Mouse (Mus musculus) liver, embryonic 11.5 days (tissue): ENCODE results near the gene Pik3c2a. TPM values are rescaled to one million over a fixed set of nuclear protein-coding genes. Genes with fewer than 3 reads are reported as not detected.

Experiments used
- ATAC-seq: fragments of 200-750 bp; cut with Nextera tagmentation; replicated peaks from 2 replicates; pipeline ENCODE4 v1.8.0; 2017; ENCODE audit warnings: moderate number of reproducible peaks, mild to moderate bottlenecking, moderate TSS enrichment, moderate library complexity; ENCODE audit not compliant: low FRiP score
- DNase-seq: peaks from one replicate; pipeline ENCODE4 v3.0.0-alpha.2; 2017; ENCODE audit warnings: low spot score
- H3K27ac ChIP-seq: fragments of 300-500 bp; sonication (generic); 2 replicates; pipeline ENCODE4 v1.5.1; 2014; ENCODE audit warnings: mild to moderate bottlenecking, low read depth, low read length, control low read depth
- H3K27me3 ChIP-seq: fragments of 300-500 bp; sonication (generic); replicated peaks from 2 replicates; pipeline ENCODE4 v1.6.1; 2014; ENCODE audit warnings: low read length, mixed read lengths; ENCODE audit not compliant: control insufficient read depth, insufficient read depth
- H3K36me3 ChIP-seq: fragments of 300-500 bp; sonication (generic); 2 replicates; pipeline ENCODE4 v1.6.1; 2014; ENCODE audit warnings: mild to moderate bottlenecking, low read length, moderate library complexity, mixed read lengths; ENCODE audit not compliant: control insufficient read depth, insufficient read depth
- H3K4me1 ChIP-seq: fragments of 300-500 bp; sonication (generic); replicated peaks from 2 replicates; pipeline ENCODE4 v1.6.1; 2014; ENCODE audit warnings: low read length, mixed read lengths; ENCODE audit not compliant: control insufficient read depth, insufficient read depth
- H3K4me2 ChIP-seq: fragments of 300-500 bp; sonication (generic); 2 replicates; pipeline ENCODE4 v1.6.1; 2014; ENCODE audit warnings: mild to moderate bottlenecking, control low read depth, moderate library complexity
- H3K4me3 ChIP-seq: fragments of 300-500 bp; sonication (generic); 2 replicates; pipeline ENCODE4 v1.5.1; 2014; ENCODE audit warnings: low read depth, low read length, control low read depth
- H3K9ac ChIP-seq: fragments of 300-500 bp; sonication (generic); 2 replicates; pipeline ENCODE4 v1.6.1; 2014; ENCODE audit warnings: low read depth, low read length, control low read depth
- H3K9me3 ChIP-seq: fragments of 300-500 bp; sonication (generic); 2 replicates; pipeline ENCODE4 v1.6.1; 2016; ENCODE audit warnings: low read length, inconsistent platforms, mixed read lengths; ENCODE audit not compliant: control insufficient read depth
- WGBS: fragments of 180-500 bp; shearing (Covaris S2); extraction: QIAGEN DNeasy Blood & Tissue Kit; methylation state at CpG from one replicate; pipeline ENCODE4 v1.1.7; 2014; 5-methylcytosine and 5-hydroxymethylcytosine counted together
- polyA plus RNA-seq: library from polyadenylated mRNA; unstranded; fragments of >200 nt; fragmentation: Nextera tagmentation; extraction: Ambion mirVana; gene quantifications from 2 replicates; pipeline ENCODE4 v1.2.1, GENCODE M21; 2014

Pik3c2a gene
- polyA plus RNA-seq, 1 experiment from 2014 or later, result 16.8 TPM

DNA sequence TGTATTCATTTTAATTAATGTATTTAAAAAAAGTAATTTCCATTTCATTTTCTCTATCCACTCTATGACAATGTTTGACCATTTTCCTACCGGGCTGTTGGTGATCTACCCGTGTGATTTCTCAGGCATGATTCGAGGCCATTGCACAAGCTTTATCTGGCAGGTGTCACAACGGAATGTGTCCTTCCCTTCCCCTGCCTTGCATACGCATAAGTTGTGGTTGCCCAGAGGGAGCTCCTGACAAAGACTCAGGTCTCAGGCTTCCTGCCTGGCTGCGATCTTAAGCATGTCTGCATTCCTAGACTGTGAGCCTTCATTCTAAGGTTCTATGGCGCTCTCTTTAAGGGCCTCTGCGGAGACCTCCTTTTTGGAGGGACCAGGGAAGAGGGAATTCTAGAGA, 18.9 kb upstream of the Pik3c2a start:
- H3K27me3 ChIP-seq, result no peaks in the 10 kb centered on the region
- no peaks in the 10 kb centered on the region for H3K4me1 ChIP-seq
- no peaks in the 10 kb centered on the region for H3K36me3 ChIP-seq
- no peaks in the 10 kb centered on the region for H3K9me3 ChIP-seq
- ATAC-seq, result no peak
- no peak overlapping the region for H3K4me3 ChIP-seq
- no peak overlapping the region for H3K4me2 ChIP-seq
- H3K27ac ChIP-seq, result no peak overlapping the region
- no peak for DNase-seq
- WGBS, result 31% methylated on average over 8 of the region's 8 CpGs
- H3K9ac ChIP-seq, result no peak overlapping the region

DNA sequence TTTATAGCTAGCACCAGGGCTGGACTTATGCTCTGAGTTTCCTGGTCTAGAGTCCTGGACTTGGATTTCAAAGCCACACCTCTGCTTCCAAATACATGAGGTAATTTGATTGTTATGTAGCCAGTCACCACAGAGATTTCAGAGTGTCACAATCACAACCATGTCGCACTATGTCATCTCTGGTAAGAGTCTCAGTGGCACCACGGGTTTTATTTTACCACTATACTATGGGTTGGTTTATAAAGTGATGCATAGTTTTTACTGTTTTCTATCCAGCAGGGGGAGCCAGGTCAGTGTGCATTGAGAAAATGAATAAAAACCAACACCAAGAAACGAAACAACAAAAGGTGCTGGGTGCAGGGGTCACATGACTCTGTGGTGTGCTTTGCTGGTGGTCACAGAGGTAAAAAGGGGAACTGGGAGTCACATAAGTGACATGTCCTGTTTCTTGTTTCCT, 15.8 kb upstream of the Pik3c2a start:
- Histone ChIP-seq H3K36me3 (no peaks in the 10 kb centered on the region), H3K9ac (no peak overlapping the region), H3K9me3 (no peaks in the 10 kb centered on the region), H3K4me3 (no peak overlapping the region), H3K4me2 (no peak overlapping the region), H3K27ac (no peak overlapping the region), H3K27me3 (no peaks in the 10 kb centered on the region), H3K4me1 (no peaks in the 10 kb centered on the region)
- DNase-seq, result no peak
- WGBS, result 22% methylated on average over 3 of the region's 3 CpGs
- ATAC-seq, result no peak; the same call in 1 of the 2 replicates

GRCm38 (mm10) chr7:116457391-116457790, 14.1 kb upstream of the Pik3c2a start:
- H3K4me1 ChIP-seq, result no peaks in the 10 kb centered on the region
- no peak for DNase-seq
- no peak overlapping the region for H3K4me3 ChIP-seq
- no peak overlapping the region for H3K9ac ChIP-seq
- WGBS, result 82% methylated on average over 6 of the region's 6 CpGs
- ATAC-seq, result no peak
- H3K36me3 ChIP-seq, result no peaks in the 10 kb centered on the region
- no peak overlapping the region for H3K27ac ChIP-seq
- no peaks in the 10 kb centered on the region for H3K27me3 ChIP-seq
- H3K9me3 ChIP-seq, result no peaks in the 10 kb centered on the region
- no peak overlapping the region for H3K4me2 ChIP-seq

DNA sequence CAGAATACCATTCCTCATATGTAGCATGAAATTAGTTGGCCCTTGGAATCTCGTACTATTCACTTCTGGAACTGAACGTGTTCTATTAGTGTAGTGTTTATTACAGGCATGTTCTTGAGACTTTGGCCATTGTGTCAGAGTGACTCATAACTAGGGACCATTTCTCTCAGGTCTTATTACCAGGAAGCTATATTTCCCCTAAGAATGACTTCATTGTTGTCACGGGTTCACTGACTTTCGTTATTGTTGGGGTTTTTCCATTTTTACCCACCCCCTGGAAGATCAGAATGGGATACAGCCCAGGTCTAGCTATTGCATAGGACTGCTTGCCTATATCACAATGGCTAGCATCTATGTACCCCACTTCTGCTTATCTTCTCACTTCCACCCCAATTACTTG, 13.7 kb upstream of the Pik3c2a start:
- Histone ChIP-seq H3K27me3 (no peaks in the 10 kb centered on the region), H3K27ac (no peak overlapping the region), H3K36me3 (no peaks in the 10 kb centered on the region), H3K4me3 (no peak overlapping the region), H3K9ac (no peak overlapping the region), H3K4me2 (no peak overlapping the region), H3K4me1 (no peaks in the 10 kb centered on the region), H3K9me3 (no peaks in the 10 kb centered on the region)
- no peak for ATAC-seq
- DNase-seq, result no peak
- 74% methylated on average over 4 of the region's 4 CpGs for WGBS

GRCm38 (mm10) chr7:116446645-116447044, 3.4 kb upstream of the Pik3c2a start:
- no peak overlapping the region for H3K4me2 ChIP-seq
- H3K36me3 ChIP-seq, result no peaks in the 10 kb centered on the region
- no peaks in the 10 kb centered on the region for H3K9me3 ChIP-seq
- H3K27ac ChIP-seq, result no peak overlapping the region
- ATAC-seq, result no peak
- 0 out of 2 replicates have a peak, but pooled peaks cover 2% of the 10 kb centered on the region for H3K27me3 ChIP-seq
- H3K9ac ChIP-seq, result no peak overlapping the region
- WGBS, result 84% methylated on average over 3 of the region's 3 CpGs
- H3K4me1 ChIP-seq, result peaks cover 11% of the 10 kb centered on the region; the same call in 1 of the 2 replicates
- no peak overlapping the region for H3K4me3 ChIP-seq
- DNase-seq, result no peak

DNA sequence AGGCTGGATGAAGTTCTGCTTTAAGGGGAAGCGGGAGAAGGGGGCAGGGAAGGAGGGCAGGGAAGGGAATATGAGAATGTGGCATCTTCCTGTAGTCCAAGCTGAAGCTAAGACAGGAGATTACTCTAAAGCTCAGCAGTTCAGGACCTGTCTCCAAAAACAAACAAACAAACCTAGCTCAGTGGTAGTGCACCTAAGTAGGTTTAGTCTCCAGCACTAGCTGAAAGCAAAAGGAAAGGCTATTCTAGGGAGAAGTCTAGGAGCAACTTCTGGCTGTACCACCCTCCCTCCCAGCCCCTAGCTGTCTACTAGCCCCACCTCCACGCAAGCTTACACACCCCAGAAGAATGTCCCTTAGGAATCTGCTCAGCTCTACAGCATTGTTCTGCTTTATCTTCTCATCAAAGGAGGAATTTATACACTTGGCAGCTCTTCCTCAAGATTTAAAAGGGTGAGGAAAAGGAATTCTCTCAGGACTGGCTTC, 1.1 kb upstream of the Pik3c2a start:
- no peak for DNase-seq

DNA sequence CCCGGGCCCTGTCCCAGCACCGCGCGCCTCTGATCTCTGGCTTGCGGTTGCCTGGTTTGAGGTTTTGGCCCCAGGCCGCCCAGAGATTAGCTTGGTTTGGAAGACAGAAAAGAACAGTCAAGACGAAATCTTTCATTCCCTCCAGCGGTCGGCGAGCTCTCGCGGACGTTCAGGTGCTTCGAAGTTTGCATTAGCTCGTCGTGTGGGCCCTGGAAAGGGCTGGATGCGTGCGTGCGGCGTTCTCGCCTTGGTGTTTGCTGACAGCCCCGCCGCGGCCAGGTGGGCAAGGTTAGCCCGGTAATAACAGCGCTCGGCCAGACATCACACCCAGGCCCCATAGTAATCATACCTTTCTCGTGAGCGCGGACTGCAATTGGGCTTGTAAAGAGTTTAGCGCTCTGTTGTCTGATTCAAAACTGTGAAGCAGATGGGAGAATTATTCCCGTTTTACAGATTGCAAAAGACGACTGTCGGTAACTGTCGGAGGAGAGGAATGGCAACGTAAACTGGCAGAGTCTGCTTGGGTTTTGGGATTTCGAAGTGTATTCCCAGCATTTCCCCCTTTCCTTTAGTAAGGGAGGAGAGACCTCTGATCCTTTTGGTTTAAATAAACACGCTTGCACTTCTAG, 562 bp upstream of the Pik3c2a start:
- DNase-seq (no peak), ATAC-seq (peak; percentile 51)
- WGBS, result 1% methylated on average over 38 of the region's 38 CpGs
- Histone ChIP-seq H3K9ac (peak overlapping the region; percentile 82), H3K4me3 (peak overlapping the region; percentile 84), H3K9me3 (no peaks in the 10 kb centered on the region), H3K4me2 (peak overlapping the region; percentile 93), H3K27ac (peak overlapping the region; percentile 38; the same call in 1 of the 2 replicates), H3K36me3 (no peaks in the 10 kb centered on the region), H3K4me1 (peaks cover 11% of the 10 kb centered on the region; the same call in 1 of the 2 replicates), H3K27me3 (0 out of 2 replicates have a peak, but pooled peaks cover 2% of the 10 kb centered on the region)

More for the DNA sequence above, 1.1 kb upstream of the Pik3c2a start:
- WGBS, result 2% methylated on average over 2 of the region's 2 CpGs
- no peaks in the 10 kb centered on the region for H3K36me3 ChIP-seq
- peak overlapping the region; percentile 84 for H3K4me3 ChIP-seq
- H3K4me1 ChIP-seq, result peaks cover 11% of the 10 kb centered on the region; the same call in 1 of the 2 replicates
- no peaks in the 10 kb centered on the region for H3K9me3 ChIP-seq
- H3K9ac ChIP-seq, result peak overlapping the region; percentile 82
- 0 out of 2 replicates have a peak, but pooled peaks cover 2% of the 10 kb centered on the region for H3K27me3 ChIP-seq
- H3K4me2 ChIP-seq, result peak overlapping the region; percentile 93
- ATAC-seq, result no peak
- H3K27ac ChIP-seq, result 0 out of 2 replicates have a peak overlapping the region, but pooled peaks have one; percentile 38

DNA sequence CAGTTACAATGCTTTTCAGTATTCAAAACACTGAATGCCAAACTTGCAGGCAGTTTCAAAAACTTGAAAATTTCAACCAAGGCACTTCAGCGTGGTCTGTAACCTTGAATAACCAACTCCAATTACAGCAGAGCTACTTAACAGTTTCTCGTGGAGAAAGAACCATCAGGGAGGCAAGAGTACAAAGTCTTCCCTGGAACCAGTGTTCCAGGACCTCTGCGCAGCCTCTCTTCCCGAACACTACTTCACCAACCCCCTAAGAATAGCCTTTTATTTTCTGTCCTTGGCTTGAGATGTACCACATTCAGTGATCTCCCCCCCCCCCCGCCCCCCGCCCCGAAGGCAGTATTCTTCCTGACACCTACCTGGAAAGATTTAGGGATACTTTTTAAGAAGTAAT, 1.0 kb downstream of the Pik3c2a start:
- Histone ChIP-seq H3K9me3 (no peaks in the 10 kb centered on the region), H3K9ac (no peak overlapping the region; the same call in 1 of the 2 replicates), H3K27ac (no peak overlapping the region), H3K4me3 (peak overlapping the region; percentile 84), H3K4me2 (peak overlapping the region; percentile 93), H3K27me3 (0 out of 2 replicates have a peak, but pooled peaks cover 2% of the 10 kb centered on the region), H3K4me1 (peaks cover 11% of the 10 kb centered on the region; the same call in 1 of the 2 replicates), H3K36me3 (no peaks in the 10 kb centered on the region)
- ATAC-seq (no peak), DNase-seq (no peak)
- 21% methylated on average over 7 of the region's 7 CpGs for WGBS

DNA sequence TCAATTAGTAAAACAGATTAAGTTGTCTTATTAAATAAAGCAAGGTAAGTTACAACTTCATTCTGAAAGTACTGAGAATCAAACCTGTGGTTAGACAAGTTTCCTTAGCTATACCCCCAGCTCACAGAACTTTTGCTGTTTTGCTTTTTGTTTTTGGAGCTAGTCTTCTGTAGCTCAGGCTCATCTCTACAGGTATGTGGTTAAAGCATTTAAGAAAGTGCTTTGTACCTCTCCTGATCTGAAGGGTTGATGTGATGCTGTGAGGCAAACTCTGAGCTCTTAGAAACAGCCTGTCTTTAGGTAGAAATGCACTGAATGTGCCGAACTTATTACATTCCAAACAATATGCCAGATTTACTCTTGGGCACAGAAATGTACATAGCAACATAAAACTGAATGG, 1.9 kb downstream of the Pik3c2a start:
- Histone ChIP-seq H3K36me3 (no peaks in the 10 kb centered on the region), H3K9me3 (no peaks in the 10 kb centered on the region), H3K9ac (no peak overlapping the region), H3K4me1 (peaks cover 11% of the 10 kb centered on the region; the same call in 1 of the 2 replicates), H3K27me3 (0 out of 2 replicates have a peak, but pooled peaks cover 2% of the 10 kb centered on the region), H3K4me3 (no peak overlapping the region), H3K4me2 (no peak overlapping the region), H3K27ac (no peak overlapping the region)
- no peak for DNase-seq
- WGBS, result 93% methylated on average over 1 of the region's 1 CpGs
- no peak for ATAC-seq
